Mouse (Mus musculus) cerebellum, postnatal 25 days (tissue): ENCODE results near the gene Cilp.

Source experiments
- DNase-seq, 2 experiments: peaks; one replicate each; pipeline ENCODE4 v3.0.0; 2021; ENCODE audit warnings: mixed read lengths in 2 of 2

The Cilp gene

DNA sequence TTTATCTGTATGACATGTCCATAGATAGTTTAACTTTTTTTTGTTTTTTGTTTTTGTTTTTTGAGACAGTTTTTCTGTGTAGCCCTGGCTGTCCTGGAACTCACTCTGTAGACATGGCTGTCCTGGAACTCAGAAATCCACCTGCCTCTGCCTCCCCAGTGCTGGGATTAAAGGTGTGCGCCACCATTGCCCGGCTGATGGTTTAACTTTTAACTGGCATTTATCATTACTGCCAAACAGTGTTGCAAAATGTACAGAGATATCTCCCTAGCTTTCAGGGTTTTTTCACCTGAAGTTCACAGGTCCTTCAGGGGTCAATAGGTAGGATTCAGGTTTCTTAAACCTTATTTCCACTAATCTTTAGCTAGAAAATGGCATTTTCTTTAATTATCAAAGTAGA lies 32.1 kb downstream of the Cilp start:
- DNase-seq, result no peak

DNA sequence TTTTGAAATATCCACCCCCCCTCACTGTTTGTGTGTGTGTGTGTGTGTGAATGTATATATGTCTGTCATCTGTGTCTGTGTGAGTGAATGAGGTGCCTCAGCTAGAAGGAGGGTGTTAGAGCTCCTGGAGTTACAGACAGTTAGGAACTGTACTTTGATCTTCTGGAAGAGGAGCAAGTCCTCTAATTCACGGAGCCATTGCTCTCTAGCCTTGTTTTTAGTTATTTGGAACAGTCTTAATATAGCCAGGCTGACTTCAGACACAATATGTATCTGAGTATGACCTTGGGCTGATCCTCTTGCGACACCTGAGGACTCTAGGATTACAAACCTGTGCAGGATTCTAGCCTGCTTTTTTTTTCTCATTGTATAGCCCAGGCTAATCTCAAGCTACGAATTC lies 33.8 kb downstream of the Cilp start:
- no peak for DNase-seq

- DNase-seq, result no peak
Observed at GRCm38 (mm10) chr9:65299650-65300049, 34.7 kb downstream of the Cilp start.

GRCm38 (mm10) chr9:65302327-65302983 lies 37.5 kb downstream of the Cilp start:
- DNase-seq, result no peak

- no peak for DNase-seq
Observed at GRCm38 (mm10) chr9:65303586-65303985, 38.6 kb downstream of the Cilp start.

- no peak for DNase-seq
Observed at GRCm38 (mm10) chr9:65304300-65304699, 39.3 kb downstream of the Cilp start.

DNA sequence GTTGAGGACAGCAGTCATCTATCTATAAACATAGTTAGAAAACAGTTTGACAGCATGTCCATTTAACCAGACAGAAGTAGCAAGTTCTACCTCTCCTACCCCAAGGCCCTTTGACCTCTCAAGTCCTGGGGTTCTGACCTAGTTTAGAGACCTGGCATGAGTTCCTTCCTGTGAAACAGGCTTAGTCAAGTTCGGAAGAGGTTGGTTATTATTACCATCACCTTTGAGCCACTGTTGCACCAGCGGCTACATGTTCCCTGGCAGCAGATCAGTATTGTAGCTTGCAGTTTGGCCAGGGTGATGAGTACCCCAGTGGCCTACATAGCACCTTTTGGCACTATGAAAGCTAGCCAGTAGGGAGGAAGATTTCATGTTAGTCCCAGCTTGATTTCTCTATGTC lies 41.7 kb downstream of the Cilp start:
- DNase-seq, result no peak

- DNase-seq, result no peak
Observed at GRCm38 (mm10) chr9:65308011-65308410, 43.0 kb downstream of the Cilp start.

GRCm38 (mm10) chr9:65312669-65313357 lies 47.8 kb downstream of the Cilp start:
- no peak for DNase-seq

- DNase-seq, result no peak
Observed at GRCm38 (mm10) chr9:65313846-65314245, 48.9 kb downstream of the Cilp start.

GRCm38 (mm10) chr9:65322255-65322900 lies 57.4 kb downstream of the Cilp start:
- no peak for DNase-seq

- no peak for DNase-seq
Observed at GRCm38 (mm10) chr9:65325971-65326370, 61.0 kb downstream of the Cilp start.

GRCm38 (mm10) chr9:65327371-65327770 lies 62.4 kb downstream of the Cilp start:
- DNase-seq, result no peak
